Mouse (Mus musculus) hindbrain, embryonic 12.5 days (tissue): ENCODE results near the gene Morc1. TPM values are rescaled to one million over a fixed set of nuclear protein-coding genes. Genes with fewer than 3 reads are reported as not detected.
A peak's percentile ranks its signal among the peaks of the same experiment; 100 is the strongest.

Experiments
- ATAC-seq: fragments of 200-750 bp; cut with Nextera tagmentation; 2 replicates; pipeline ENCODE4 v1.8.0; 2017; ENCODE audit warnings: moderate TSS enrichment; ENCODE audit not compliant: low FRiP score
- H3K27ac ChIP-seq: fragments of 300-500 bp; sonication (generic); 2 replicates; pipeline ENCODE4 v1.5.1; 2016; ENCODE audit warnings: mild to moderate bottlenecking
- H3K27me3 ChIP-seq: fragments of 300-500 bp; sonication (generic); 2 replicates; pipeline ENCODE4 v1.6.1; 2016; ENCODE audit warnings: mild to moderate bottlenecking
- H3K36me3 ChIP-seq: fragments of 300-500 bp; sonication (generic); 2 replicates; pipeline ENCODE4 v1.6.1; 2016; ENCODE audit warnings: mild to moderate bottlenecking
- H3K4me1 ChIP-seq: fragments of 300-500 bp; sonication (generic); 2 replicates; pipeline ENCODE4 v1.6.1; 2016
- H3K4me2 ChIP-seq: fragments of 300-500 bp; sonication (generic); replicated peaks from 2 replicates; pipeline ENCODE4 v1.6.1; 2016; ENCODE audit warnings: mild to moderate bottlenecking
- H3K4me3 ChIP-seq: fragments of 300-500 bp; sonication (generic); 2 replicates; pipeline ENCODE4 v1.5.1; 2016; ENCODE audit warnings: mild to moderate bottlenecking
- H3K9ac ChIP-seq: fragments of 300-500 bp; sonication (generic); 2 replicates; pipeline ENCODE4 v1.6.1; 2016; ENCODE audit warnings: mild to moderate bottlenecking, moderate library complexity
- H3K9me3 ChIP-seq: fragments of 300-500 bp; sonication (generic); replicated peaks from 2 replicates; pipeline ENCODE4 v1.6.1; 2016; ENCODE audit warnings: mild to moderate bottlenecking
- WGBS: fragments of 180-500 bp; shearing (Covaris S2); methylation state at CpG from one replicate; pipeline ENCODE4 v1.1.7; 2016; 5-methylcytosine and 5-hydroxymethylcytosine counted together
- polyA plus RNA-seq: library from polyadenylated mRNA; unstranded; fragments of >200 nt; fragmentation: Nextera tagmentation; extraction: Ambion mirVana; gene quantifications from 2 replicates; pipeline ENCODE4 v1.2.1, GENCODE M21; 2016

Gene Morc1
- polyA plus RNA-seq, 1 experiment from 2014 or later: not detected

DNA sequence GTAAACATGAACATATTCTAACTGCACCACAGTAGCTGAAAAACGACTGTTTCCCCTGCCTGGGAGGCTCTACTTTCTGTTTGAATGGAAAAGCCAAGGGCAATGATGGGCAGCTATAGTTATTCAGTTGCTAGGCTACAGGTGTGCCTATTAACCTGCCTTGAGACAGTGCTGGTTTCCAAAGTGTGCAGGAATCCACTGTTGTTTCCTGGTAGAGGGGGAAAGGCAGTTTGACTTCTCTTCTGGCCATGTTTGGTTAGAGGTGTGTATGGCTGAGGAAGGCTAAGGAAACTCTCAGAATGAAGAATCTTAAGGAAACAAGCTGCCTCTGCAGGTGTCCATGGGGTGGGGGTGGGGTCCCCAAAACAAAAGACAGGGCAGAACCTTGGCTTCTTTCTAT is 179.8 kb downstream of the Morc1 start:
- Histone ChIP-seq H3K9ac (no peak overlapping the region), H3K4me3 (no peak overlapping the region), H3K4me1 (no peaks in the 10 kb centered on the region), H3K27me3 (no peaks in the 10 kb centered on the region), H3K36me3 (no peaks in the 10 kb centered on the region), H3K9me3 (no peaks in the 10 kb centered on the region), H3K27ac (no peak overlapping the region), H3K4me2 (no peak overlapping the region)
- ATAC-seq: no peak
- 71% methylated on average over 1 of the region's 1 CpGs for WGBS

DNA sequence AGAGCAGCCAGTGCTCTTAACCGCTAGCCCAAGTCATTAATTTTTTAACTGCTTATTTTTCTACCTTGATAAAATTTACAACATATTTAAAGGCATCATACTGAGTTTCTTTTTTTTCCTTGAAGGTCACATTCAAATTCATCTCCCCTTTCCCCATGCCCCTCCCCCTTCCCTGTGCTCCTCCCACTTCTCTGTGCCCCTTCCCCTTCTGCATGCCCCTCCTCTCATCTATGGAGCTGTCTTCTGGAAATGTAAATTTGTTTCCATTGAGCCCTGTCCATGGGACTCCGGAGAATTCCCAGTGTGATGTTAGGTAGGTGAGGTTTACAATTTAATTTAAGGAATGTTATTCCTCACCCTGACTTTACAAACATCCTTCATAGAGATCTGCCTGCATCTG is 180.4 kb downstream of the Morc1 start:
- H3K27ac ChIP-seq: no peak overlapping the region
- H3K4me2 ChIP-seq: no peak overlapping the region
- H3K36me3 ChIP-seq: no peaks in the 10 kb centered on the region
- no peak overlapping the region for H3K4me3 ChIP-seq
- WGBS: 89% methylated on average over 2 of the region's 2 CpGs
- H3K27me3 ChIP-seq: no peaks in the 10 kb centered on the region
- H3K9me3 ChIP-seq: no peaks in the 10 kb centered on the region
- H3K9ac ChIP-seq: no peak overlapping the region
- no peaks in the 10 kb centered on the region for H3K4me1 ChIP-seq
- ATAC-seq: no peak

DNA sequence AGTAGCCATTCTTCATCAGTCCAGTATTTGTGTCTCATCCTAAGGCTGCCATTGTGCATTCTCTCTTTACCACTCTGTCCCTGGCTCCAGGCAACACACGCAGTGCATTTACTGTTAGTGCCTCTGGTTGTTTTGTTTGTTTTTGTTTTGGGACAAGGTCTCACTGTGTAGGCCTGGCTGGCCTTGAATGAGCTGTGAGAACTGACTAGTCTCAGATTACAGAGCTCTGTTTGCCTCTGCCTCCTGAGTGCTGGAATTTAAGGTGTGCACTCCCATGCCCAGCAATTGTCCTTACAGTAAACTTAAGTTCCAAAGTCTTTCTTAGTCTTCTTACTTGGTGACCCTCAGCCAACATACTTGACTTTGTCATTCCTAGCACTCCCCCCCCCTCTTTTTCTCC is 182.7 kb downstream of the Morc1 start:
- Histone ChIP-seq H3K27ac (no peak overlapping the region), H3K27me3 (no peaks in the 10 kb centered on the region), H3K36me3 (no peaks in the 10 kb centered on the region), H3K9me3 (no peaks in the 10 kb centered on the region), H3K4me1 (no peaks in the 10 kb centered on the region), H3K4me2 (no peak overlapping the region), H3K4me3 (no peak overlapping the region), H3K9ac (no peak overlapping the region)
- WGBS: 45% methylated on average over 1 of the region's 1 CpGs
- ATAC-seq: no peak

DNA sequence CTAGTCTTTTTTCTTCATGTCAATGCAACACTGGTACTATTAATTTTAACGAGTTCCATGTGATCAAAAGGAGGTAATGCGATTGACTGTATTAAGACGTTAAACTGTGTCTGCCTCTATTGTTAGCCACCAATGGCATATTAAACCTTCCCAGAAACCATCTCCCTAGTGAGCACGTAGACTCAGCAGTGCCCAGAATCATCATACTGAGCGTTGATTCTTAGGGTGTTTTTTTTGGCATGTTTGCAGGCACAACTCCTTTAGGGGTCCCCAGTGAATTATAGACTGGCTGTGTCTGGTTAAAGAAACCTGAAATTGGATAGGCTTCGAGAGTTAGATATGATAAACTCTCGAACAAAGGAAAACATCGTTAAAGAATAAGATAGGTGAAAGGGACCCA is 189.5 kb downstream of the Morc1 start:
- H3K36me3 ChIP-seq: no peaks in the 10 kb centered on the region
- 52% methylated on average over 8 of the region's 8 CpGs for WGBS
- H3K9me3 ChIP-seq: no peaks in the 10 kb centered on the region
- no peak overlapping the region for H3K9ac ChIP-seq
- ATAC-seq: no peak
- H3K4me1 ChIP-seq: no peaks in the 10 kb centered on the region
- H3K4me3 ChIP-seq: no peak overlapping the region
- no peak overlapping the region for H3K4me2 ChIP-seq
- H3K27ac ChIP-seq: no peak overlapping the region
- H3K27me3 ChIP-seq: no peaks in the 10 kb centered on the region

DNA sequence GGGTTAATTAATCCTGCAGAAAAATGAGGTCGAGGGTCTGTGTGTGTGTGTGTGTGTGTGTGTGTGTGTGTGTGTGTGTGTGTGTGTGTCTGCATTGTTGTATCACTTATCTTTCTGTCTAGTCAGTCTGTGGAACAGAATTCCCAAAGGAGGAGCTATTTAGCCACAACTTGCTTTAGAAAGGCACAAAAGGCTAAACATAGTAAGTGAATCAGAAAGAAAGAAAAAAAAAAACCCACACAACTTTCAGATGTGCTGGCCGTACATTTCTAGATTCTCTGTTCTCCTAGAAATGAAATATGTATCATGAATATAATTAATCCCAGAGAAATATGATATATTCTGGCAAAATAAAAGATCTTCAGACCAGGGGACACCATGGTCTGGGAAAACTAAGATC is 190.0 kb downstream of the Morc1 start:
- ATAC-seq: no peak
- H3K27me3 ChIP-seq: no peaks in the 10 kb centered on the region

DNA sequence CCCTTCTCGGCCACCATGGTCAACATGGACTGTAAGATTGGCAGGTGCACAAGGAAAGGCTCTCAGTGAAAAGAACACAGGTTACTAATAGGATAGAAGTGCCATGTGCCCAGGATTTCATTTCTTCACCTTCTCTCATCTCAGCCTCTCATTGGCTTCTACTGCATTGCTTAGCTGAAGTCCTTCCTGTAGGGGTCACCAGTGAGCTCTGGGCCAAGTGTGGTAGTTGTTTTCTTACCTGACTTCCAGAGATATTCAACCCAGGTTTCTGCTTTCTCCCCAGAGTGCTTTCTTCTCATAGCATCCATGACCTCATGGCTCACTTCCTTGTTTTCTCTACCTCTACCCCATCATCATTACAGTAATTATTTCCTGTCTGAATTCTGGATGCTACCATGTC is 192.4 kb downstream of the Morc1 start:
- WGBS: 86% methylated on average over 1 of the region's 1 CpGs
- no peak overlapping the region for H3K4me2 ChIP-seq
- ATAC-seq: no peak
- H3K27me3 ChIP-seq: no peaks in the 10 kb centered on the region
- H3K9ac ChIP-seq: no peak overlapping the region
- no peak overlapping the region for H3K27ac ChIP-seq
- H3K4me3 ChIP-seq: no peak overlapping the region
- no peaks in the 10 kb centered on the region for H3K36me3 ChIP-seq
- no peaks in the 10 kb centered on the region for H3K9me3 ChIP-seq
- H3K4me1 ChIP-seq: no peaks in the 10 kb centered on the region

More for the DNA sequence above, 190.0 kb downstream of the Morc1 start:
- 33% methylated on average over 2 of the region's 2 CpGs for WGBS
- Histone ChIP-seq H3K4me2 (no peak overlapping the region), H3K36me3 (no peaks in the 10 kb centered on the region), H3K4me3 (no peak overlapping the region), H3K4me1 (no peaks in the 10 kb centered on the region), H3K27ac (no peak overlapping the region), H3K9ac (no peak overlapping the region), H3K9me3 (no peaks in the 10 kb centered on the region)

DNA sequence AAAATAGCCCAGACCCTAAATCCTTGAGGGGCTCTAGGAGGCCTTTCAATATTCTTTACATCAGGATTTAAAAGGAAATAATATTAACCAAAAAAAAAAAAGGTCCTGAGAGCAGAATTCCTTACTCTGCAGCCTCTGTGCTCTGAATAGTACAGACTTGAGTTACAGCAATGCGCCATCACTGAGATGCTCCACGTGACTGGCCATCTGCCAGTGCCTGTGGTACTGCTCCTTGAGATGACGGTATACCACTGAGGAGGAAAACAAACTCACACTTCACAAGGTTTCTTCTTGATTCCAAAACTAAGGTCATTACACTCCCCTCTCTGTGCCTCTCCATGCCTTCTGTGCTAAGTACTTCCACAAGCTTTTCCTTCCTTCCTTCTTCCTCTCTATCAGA is 195.1 kb downstream of the Morc1 start:
- 70% methylated on average over 3 of the region's 3 CpGs for WGBS
- Histone ChIP-seq H3K36me3 (no peaks in the 10 kb centered on the region), H3K4me2 (no peak overlapping the region), H3K9ac (no peak overlapping the region), H3K27ac (no peak overlapping the region), H3K9me3 (no peaks in the 10 kb centered on the region), H3K27me3 (no peaks in the 10 kb centered on the region), H3K4me3 (no peak overlapping the region), H3K4me1 (no peaks in the 10 kb centered on the region)
- no peak for ATAC-seq

DNA sequence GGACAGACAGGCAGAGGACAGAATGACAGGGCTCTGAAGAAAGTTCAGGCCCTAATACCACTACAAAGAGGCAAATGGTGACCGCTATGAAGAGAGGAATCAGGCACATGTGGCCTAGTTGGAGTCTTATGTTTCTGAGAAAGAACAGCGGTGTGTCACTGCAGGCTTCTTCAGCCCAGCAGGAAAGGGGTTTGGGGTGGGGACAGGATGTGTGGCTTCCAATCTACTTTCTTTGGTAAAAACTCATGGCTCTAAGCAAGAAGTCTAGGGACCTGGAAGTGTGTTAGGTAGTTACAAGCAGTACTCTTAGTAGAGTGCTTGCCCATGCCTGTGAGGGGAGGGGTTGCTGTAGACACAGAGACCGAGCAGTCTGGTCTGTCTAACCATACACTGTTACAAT is 196.3 kb downstream of the Morc1 start:
- ATAC-seq: no peak
- Histone ChIP-seq H3K36me3 (no peaks in the 10 kb centered on the region), H3K4me1 (no peaks in the 10 kb centered on the region), H3K4me3 (no peak overlapping the region), H3K27me3 (no peaks in the 10 kb centered on the region), H3K9ac (no peak overlapping the region), H3K27ac (no peak overlapping the region), H3K9me3 (no peaks in the 10 kb centered on the region), H3K4me2 (no peak overlapping the region)
- WGBS: 91% methylated on average over 3 of the region's 3 CpGs

DNA sequence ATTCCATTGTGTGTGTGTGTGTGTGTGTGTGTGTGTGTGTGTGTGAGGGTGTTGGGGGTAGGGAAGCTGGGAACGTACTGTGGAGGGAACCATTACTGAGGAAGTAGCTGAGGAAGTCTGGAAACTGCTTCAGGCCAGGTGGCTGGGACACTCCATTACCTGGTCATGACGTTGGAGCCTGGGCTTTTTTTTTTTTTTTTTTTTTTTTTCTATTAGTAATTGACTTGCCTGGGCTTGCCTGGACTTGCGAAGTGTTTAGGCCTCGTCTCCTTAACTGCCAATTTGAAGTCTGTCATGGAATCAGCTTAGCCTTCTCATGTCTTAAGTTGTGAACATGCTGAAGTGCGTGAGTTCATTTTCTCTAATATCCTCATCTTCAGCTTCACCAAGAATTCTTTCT is 198.7 kb downstream of the Morc1 start:
- no peaks in the 10 kb centered on the region for H3K4me1 ChIP-seq
- ATAC-seq: no peak
- no peaks in the 10 kb centered on the region for H3K27me3 ChIP-seq
- H3K9me3 ChIP-seq: no peaks in the 10 kb centered on the region
- H3K9ac ChIP-seq: no peak overlapping the region
- H3K27ac ChIP-seq: no peak overlapping the region
- 88% methylated on average over 5 of the region's 5 CpGs for WGBS
- H3K4me3 ChIP-seq: no peak overlapping the region
- no peaks in the 10 kb centered on the region for H3K36me3 ChIP-seq
- H3K4me2 ChIP-seq: no peak overlapping the region

DNA sequence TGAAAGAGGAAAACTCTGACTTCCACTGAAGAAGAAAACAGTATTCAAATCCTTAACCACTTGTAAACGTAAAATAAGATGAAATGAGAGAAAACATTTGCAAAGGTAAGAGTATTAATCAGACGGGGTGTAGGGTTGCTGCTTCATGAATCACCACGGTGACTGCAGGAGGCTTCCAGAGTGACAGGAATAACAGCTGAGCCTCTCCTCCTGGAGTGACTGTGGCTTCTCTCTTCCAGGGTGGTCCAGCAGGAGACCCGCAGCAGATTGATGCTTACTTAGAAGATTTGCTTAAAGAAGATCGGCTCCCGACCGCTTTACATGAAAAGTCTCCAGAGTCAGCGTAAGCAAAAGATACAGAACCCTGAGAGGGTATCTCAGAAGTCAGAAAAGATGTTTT is 199.4 kb downstream of the Morc1 start:
- Histone ChIP-seq H3K4me3 (no peak overlapping the region), H3K36me3 (no peaks in the 10 kb centered on the region), H3K27me3 (no peaks in the 10 kb centered on the region), H3K4me1 (no peaks in the 10 kb centered on the region), H3K4me2 (no peak overlapping the region), H3K9me3 (no peaks in the 10 kb centered on the region), H3K9ac (no peak overlapping the region), H3K27ac (no peak overlapping the region)
- WGBS: 22% methylated on average over 8 of the region's 8 CpGs
- no peak for ATAC-seq

DNA sequence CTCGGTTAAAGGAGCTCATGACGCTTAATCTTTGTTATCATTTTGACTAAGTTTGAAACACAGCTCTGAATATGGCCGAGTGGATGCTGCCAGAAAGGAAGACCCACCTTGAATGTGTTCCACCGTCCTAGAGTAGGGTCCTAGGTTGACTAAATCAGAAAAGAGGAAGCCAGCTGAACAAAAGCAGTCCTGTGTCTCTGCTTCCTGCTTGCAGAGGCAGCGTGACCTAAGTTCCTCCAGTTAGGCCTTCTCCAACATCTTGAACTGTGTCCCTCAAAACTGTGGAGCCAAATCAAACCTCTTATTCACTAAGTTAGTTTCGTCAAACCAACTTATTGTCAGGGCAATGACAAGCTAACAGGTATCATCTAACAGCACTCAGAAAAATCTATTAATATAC is 201.3 kb downstream of the Morc1 start:
- Histone ChIP-seq H3K4me3 (no peak overlapping the region), H3K27me3 (no peaks in the 10 kb centered on the region), H3K9me3 (no peaks in the 10 kb centered on the region), H3K9ac (no peak overlapping the region), H3K27ac (no peak overlapping the region), H3K4me1 (no peaks in the 10 kb centered on the region), H3K4me2 (no peak overlapping the region), H3K36me3 (no peaks in the 10 kb centered on the region)
- no peak for ATAC-seq
- 91% methylated on average over 6 of the region's 6 CpGs for WGBS

DNA sequence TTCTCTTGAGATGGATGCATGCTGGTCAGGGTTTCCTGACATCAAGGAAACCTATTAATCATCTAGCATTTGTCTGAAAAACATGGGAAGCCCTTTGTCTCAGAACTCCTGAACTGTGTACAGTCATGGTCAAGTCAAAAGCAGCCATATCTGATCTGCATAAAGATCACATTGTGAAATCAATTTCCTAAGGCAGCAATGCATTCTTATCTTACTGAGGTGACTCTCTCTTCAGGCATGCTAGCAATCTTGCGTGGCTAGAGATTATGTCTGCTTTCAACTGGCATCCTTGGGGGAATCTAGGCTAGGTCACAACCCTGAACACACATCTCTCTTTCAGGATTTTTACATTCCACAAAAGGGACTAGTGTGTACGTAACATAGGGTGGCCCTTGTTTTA is 215.2 kb downstream of the Morc1 start:
- no peak overlapping the region for H3K4me3 ChIP-seq
- H3K36me3 ChIP-seq: no peaks in the 10 kb centered on the region
- H3K27me3 ChIP-seq: no peaks in the 10 kb centered on the region
- H3K4me1 ChIP-seq: no peaks in the 10 kb centered on the region
- H3K27ac ChIP-seq: no peak overlapping the region
- H3K9ac ChIP-seq: no peak overlapping the region
- no peaks in the 10 kb centered on the region for H3K9me3 ChIP-seq
- no peak for ATAC-seq
- WGBS: 56% methylated on average over 2 of the region's 2 CpGs
- no peak overlapping the region for H3K4me2 ChIP-seq

DNA sequence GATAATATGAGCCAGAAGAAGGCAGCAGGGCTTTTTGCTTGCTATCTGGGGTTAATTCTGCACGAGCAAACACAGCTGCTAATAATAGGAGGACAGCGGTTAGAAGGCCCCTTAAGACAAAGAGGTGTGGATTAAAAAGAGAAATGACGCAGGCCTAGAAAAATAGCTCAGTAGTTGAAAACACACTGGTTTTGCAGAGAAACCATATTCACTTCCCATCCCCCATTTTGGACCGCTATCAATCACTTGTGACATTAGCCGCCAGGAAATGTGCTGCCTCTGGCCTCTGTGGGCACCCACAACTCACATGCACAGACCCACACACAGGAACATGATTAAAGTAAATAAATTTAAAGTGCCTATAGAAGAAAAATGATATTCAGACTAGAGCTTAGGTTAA is 240.7 kb downstream of the Morc1 start:
- Histone ChIP-seq H3K27ac (peak overlapping the region; percentile 44; the same call in 1 of the 2 replicates), H3K9ac (no peak overlapping the region), H3K27me3 (no peaks in the 10 kb centered on the region), H3K4me2 (no peak overlapping the region), H3K36me3 (no peaks in the 10 kb centered on the region), H3K9me3 (no peaks in the 10 kb centered on the region), H3K4me3 (no peak overlapping the region), H3K4me1 (no peaks in the 10 kb centered on the region)
- ATAC-seq: no peak
- WGBS: 57% methylated on average over 5 of the region's 5 CpGs

DNA sequence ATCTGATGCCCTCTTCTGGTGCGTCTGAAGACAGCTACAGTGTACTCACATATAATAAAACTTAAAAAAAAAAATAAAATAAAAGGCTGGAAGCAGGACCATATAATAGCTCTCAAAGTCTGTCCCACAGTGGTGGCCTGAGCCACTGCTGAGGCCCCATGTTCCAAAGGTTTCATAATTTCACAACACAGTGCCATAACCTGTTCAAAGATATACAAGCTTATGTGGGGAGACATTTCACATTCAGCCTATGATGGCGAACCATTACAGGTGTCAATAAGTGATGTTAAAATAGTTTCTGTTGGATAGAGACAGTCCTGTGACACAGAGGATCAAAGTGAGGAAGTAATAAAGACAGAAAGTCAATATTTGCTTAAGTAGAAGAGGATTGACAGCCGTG is 241.6 kb downstream of the Morc1 start:
- Histone ChIP-seq H3K9me3 (no peaks in the 10 kb centered on the region), H3K4me2 (no peak overlapping the region), H3K4me3 (no peak overlapping the region), H3K36me3 (no peaks in the 10 kb centered on the region), H3K4me1 (no peaks in the 10 kb centered on the region), H3K9ac (no peak overlapping the region), H3K27ac (no peak overlapping the region), H3K27me3 (no peaks in the 10 kb centered on the region)
- ATAC-seq: no peak
- 75% methylated on average over 3 of the region's 3 CpGs for WGBS
